Mouse (Mus musculus) embryonic facial prominence, embryonic 15.5 days (tissue): Measurements from ENCODE around the gene Accs. TPM values are rescaled to one million over a fixed set of nuclear protein-coding genes. Genes with fewer than 3 reads are reported as not detected.

Experiments used
- ATAC-seq: fragments of 200-750 bp; cut with Nextera tagmentation; 2 replicates; pipeline ENCODE4 v1.8.0; 2017; ENCODE audit warnings: low read depth, moderate TSS enrichment; ENCODE audit not compliant: insufficient number of reproducible peaks, low FRiP score, low TSS enrichment
- H3K27ac ChIP-seq: fragments of 300-500 bp; sonication (generic); replicated peaks from 2 replicates; pipeline ENCODE4 v1.5.1; 2015; ENCODE audit warnings: mild to moderate bottlenecking, inconsistent platforms
- H3K27me3 ChIP-seq: fragments of 300-500 bp; sonication (generic); 2 replicates; pipeline ENCODE4 v1.6.1; 2015; ENCODE audit warnings: inconsistent platforms
- H3K36me3 ChIP-seq: fragments of 300-500 bp; sonication (generic); 2 replicates; pipeline ENCODE4 v1.6.1; 2015; ENCODE audit warnings: mild to moderate bottlenecking, inconsistent platforms
- H3K4me1 ChIP-seq: fragments of 300-500 bp; sonication (generic); 2 replicates; pipeline ENCODE4 v1.6.1; 2015; ENCODE audit warnings: inconsistent platforms
- H3K4me2 ChIP-seq: fragments of 300-500 bp; sonication (generic); replicated peaks from 2 replicates; pipeline ENCODE4 v1.6.1; 2015; ENCODE audit warnings: mild to moderate bottlenecking, inconsistent platforms
- H3K4me3 ChIP-seq: fragments of 300-500 bp; sonication (generic); replicated peaks from 2 replicates; pipeline ENCODE4 v1.5.1; 2015; ENCODE audit warnings: mild to moderate bottlenecking, inconsistent platforms
- H3K9ac ChIP-seq: fragments of 300-500 bp; sonication (generic); 2 replicates; pipeline ENCODE4 v1.6.1; 2015; ENCODE audit warnings: inconsistent platforms
- H3K9me3 ChIP-seq: fragments of 300-500 bp; sonication (generic); replicated peaks from 2 replicates; pipeline ENCODE4 v1.6.1; 2016; ENCODE audit warnings: inconsistent platforms
- WGBS: fragments of 180-500 bp; shearing (Covaris S2); methylation state at CpG from one replicate; pipeline ENCODE4 v1.1.7; 2015; 5-methylcytosine and 5-hydroxymethylcytosine counted together
- polyA plus RNA-seq: library from polyadenylated mRNA; unstranded; fragments of >200 nt; fragmentation: Nextera tagmentation; extraction: Ambion mirVana; gene quantifications from 2 replicates; pipeline ENCODE4 v1.2.1, GENCODE M21; 2015

The Accs gene
- polyA plus RNA-seq: 7.2 and 8.1 TPM in 2 replicates

- Histone ChIP-seq H3K27me3 (no peaks in the 10 kb centered on the region), H3K36me3 (no peaks in the 10 kb centered on the region), H3K9ac (peak within 1 kb of the TSS; percentile 74), H3K4me1 (peaks cover 9% of the 10 kb centered on the region), H3K27ac (peak within 1 kb of the TSS; percentile 87), H3K9me3 (no peaks in the 10 kb centered on the region), H3K4me3 (peak within 1 kb of the TSS; percentile 61), H3K4me2 (peak within 1 kb of the TSS; percentile 68)
- peak; percentile 87 for ATAC-seq
- under 1% methylated on average over 28 of the region's 28 CpGs for WGBS
Observed at GRCm38 (mm10) chr2:93849505-93850089, at the start of gene Accs. Accs (minus strand) TSS chr2:93849943.

- Histone ChIP-seq H3K27me3 (no peaks in the 10 kb centered on the region), H3K36me3 (no peaks in the 10 kb centered on the region), H3K9ac (no peak overlapping the region), H3K4me1 (peaks cover 11% of the 10 kb centered on the region; the same call in 1 of the 2 replicates), H3K9me3 (no peaks in the 10 kb centered on the region), H3K4me2 (no peak overlapping the region), H3K27ac (0 out of 2 replicates have a peak overlapping the region, but pooled peaks have one; percentile 11), H3K4me3 (no peak overlapping the region)
- ATAC-seq: peak; percentile 71
- WGBS: 28% methylated on average over 9 of the region's 9 CpGs
Observed at GRCm38 (mm10) chr2:93891611-93892280, 42.0 kb upstream of the Accs start.

- H3K4me3 ChIP-seq: no peak overlapping the region
- H3K27ac ChIP-seq: no peak overlapping the region
- ATAC-seq: no peak
- H3K27me3 ChIP-seq: no peaks in the 10 kb centered on the region
- H3K4me2 ChIP-seq: no peak overlapping the region
- peaks cover 11% of the 10 kb centered on the region; the same call in 1 of the 2 replicates for H3K4me1 ChIP-seq
- no peaks in the 10 kb centered on the region for H3K9me3 ChIP-seq
- 74% methylated on average over 8 of the region's 8 CpGs for WGBS
- no peak overlapping the region for H3K9ac ChIP-seq
- H3K36me3 ChIP-seq: no peaks in the 10 kb centered on the region
Observed at GRCm38 (mm10) chr2:93890143-93890542, 40.4 kb upstream of the Accs start.

GRCm38 (mm10) chr2:93889071-93889470, 39.3 kb upstream of the Accs start:
- peaks cover 11% of the 10 kb centered on the region; the same call in 1 of the 2 replicates for H3K4me1 ChIP-seq
- WGBS: 82% methylated on average over 7 of the region's 7 CpGs

GRCm38 (mm10) chr2:93888366-93888765, 38.6 kb upstream of the Accs start:
- Histone ChIP-seq H3K4me1 (peaks cover 11% of the 10 kb centered on the region; the same call in 1 of the 2 replicates), H3K4me3 (no peak overlapping the region), H3K4me2 (no peak overlapping the region), H3K27ac (no peak overlapping the region), H3K36me3 (no peaks in the 10 kb centered on the region), H3K9me3 (no peaks in the 10 kb centered on the region), H3K27me3 (no peaks in the 10 kb centered on the region), H3K9ac (no peak overlapping the region)
- 70% methylated on average over 6 of the region's 6 CpGs for WGBS
- no peak for ATAC-seq

More at GRCm38 (mm10) chr2:93889071-93889470, 39.3 kb upstream of the Accs start:
- H3K36me3 ChIP-seq: no peaks in the 10 kb centered on the region
- H3K9ac ChIP-seq: no peak overlapping the region
- no peak for ATAC-seq
- H3K9me3 ChIP-seq: no peaks in the 10 kb centered on the region
- H3K27ac ChIP-seq: no peak overlapping the region
- H3K4me3 ChIP-seq: no peak overlapping the region
- H3K4me2 ChIP-seq: no peak overlapping the region
- no peaks in the 10 kb centered on the region for H3K27me3 ChIP-seq

GRCm38 (mm10) chr2:93887273-93887672, 37.5 kb upstream of the Accs start:
- no peak for ATAC-seq
- Histone ChIP-seq H3K4me2 (no peak overlapping the region), H3K9ac (no peak overlapping the region), H3K9me3 (no peaks in the 10 kb centered on the region), H3K36me3 (no peaks in the 10 kb centered on the region), H3K4me1 (peaks cover 11% of the 10 kb centered on the region; the same call in 1 of the 2 replicates), H3K27me3 (no peaks in the 10 kb centered on the region), H3K27ac (no peak overlapping the region), H3K4me3 (no peak overlapping the region)
- WGBS: 75% methylated on average over 11 of the region's 11 CpGs

GRCm38 (mm10) chr2:93886013-93886794, 36.5 kb upstream of the Accs start:
- no peak overlapping the region for H3K9ac ChIP-seq
- no peaks in the 10 kb centered on the region for H3K9me3 ChIP-seq
- no peaks in the 10 kb centered on the region for H3K36me3 ChIP-seq
- H3K27ac ChIP-seq: no peak overlapping the region
- H3K27me3 ChIP-seq: no peaks in the 10 kb centered on the region
- no peak overlapping the region for H3K4me2 ChIP-seq
- ATAC-seq: no peak
- H3K4me1 ChIP-seq: peaks cover under 1% of the 10 kb centered on the region; the same call in 1 of the 2 replicates
- 57% methylated on average over 10 of the region's 10 CpGs for WGBS
- no peak overlapping the region for H3K4me3 ChIP-seq

GRCm38 (mm10) chr2:93883066-93883465, 33.3 kb upstream of the Accs start:
- Histone ChIP-seq H3K27ac (no peak overlapping the region), H3K9me3 (no peaks in the 10 kb centered on the region), H3K27me3 (no peaks in the 10 kb centered on the region), H3K4me3 (no peak overlapping the region), H3K4me2 (no peak overlapping the region), H3K36me3 (no peaks in the 10 kb centered on the region), H3K4me1 (no peaks in the 10 kb centered on the region), H3K9ac (no peak overlapping the region)
- no peak for ATAC-seq
- WGBS: 46% methylated on average over 5 of the region's 5 CpGs

GRCm38 (mm10) chr2:93881640-93882367, 32.1 kb upstream of the Accs start:
- H3K9me3 ChIP-seq: no peaks in the 10 kb centered on the region
- no peaks in the 10 kb centered on the region for H3K36me3 ChIP-seq
- no peak overlapping the region for H3K4me3 ChIP-seq
- WGBS: 85% methylated on average over 9 of the region's 9 CpGs
- no peak overlapping the region for H3K27ac ChIP-seq
- H3K27me3 ChIP-seq: no peaks in the 10 kb centered on the region
- no peak for ATAC-seq
- H3K4me2 ChIP-seq: no peak overlapping the region
- no peaks in the 10 kb centered on the region for H3K4me1 ChIP-seq
- no peak overlapping the region for H3K9ac ChIP-seq

GRCm38 (mm10) chr2:93880981-93881380, 31.2 kb upstream of the Accs start:
- Histone ChIP-seq H3K4me3 (no peak overlapping the region), H3K4me1 (no peaks in the 10 kb centered on the region), H3K36me3 (no peaks in the 10 kb centered on the region), H3K9ac (no peak overlapping the region), H3K9me3 (no peaks in the 10 kb centered on the region), H3K27ac (no peak overlapping the region), H3K27me3 (no peaks in the 10 kb centered on the region), H3K4me2 (no peak overlapping the region)
- 76% methylated on average over 3 of the region's 3 CpGs for WGBS
- no peak for ATAC-seq

GRCm38 (mm10) chr2:93880450-93880849, 30.7 kb upstream of the Accs start:
- Histone ChIP-seq H3K36me3 (no peaks in the 10 kb centered on the region), H3K9ac (no peak overlapping the region), H3K4me1 (no peaks in the 10 kb centered on the region), H3K4me2 (no peak overlapping the region), H3K9me3 (no peaks in the 10 kb centered on the region), H3K27me3 (no peaks in the 10 kb centered on the region), H3K4me3 (no peak overlapping the region), H3K27ac (no peak overlapping the region)
- no peak for ATAC-seq
- WGBS: 63% methylated on average over 8 of the region's 8 CpGs
